Mouse (Mus musculus): ENCODE results near the gene Degs1. TPM values are rescaled to one million over a fixed set of nuclear protein-coding genes. Genes with fewer than 3 reads are reported as not detected.

Degs1 gene
- polyA plus RNA-seq, 1 experiment from 2014 or later, result 219 TPM

DNA sequence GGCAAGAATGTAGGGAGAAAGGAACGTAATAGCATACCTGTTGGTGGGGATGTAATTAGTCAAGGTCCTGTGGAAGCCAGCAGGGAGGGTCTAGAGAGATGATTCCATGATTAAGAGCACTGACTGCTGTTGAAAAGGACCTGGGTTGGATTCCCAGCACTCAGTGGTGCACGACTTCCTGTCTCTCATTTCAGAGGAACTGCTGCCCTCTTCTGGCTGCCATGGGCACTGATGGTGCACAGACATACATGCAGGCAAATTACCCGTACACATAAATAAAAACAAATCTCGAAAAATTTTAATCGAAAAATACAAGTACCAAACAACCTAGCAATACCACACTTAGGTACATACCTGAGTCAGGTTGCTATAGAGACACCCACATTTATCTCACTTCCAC lies 28.8 kb upstream of the Degs1 start:
- peaks cover 14% of the 10 kb centered on the region; the same call in 1 of the 2 replicates for H3K36me3 ChIP-seq (ENCODE audit: insufficient read depth, low read length)
- no peaks in the 10 kb centered on the region for H3K27me3 ChIP-seq (replicated peaks; ENCODE audit: insufficient read depth, low read length)
- TF ChIP-seq EP300 (IDR thresholded peaks at IDR 0.05) (no peak), CTCF (IDR thresholded peaks at IDR 0.05) (peak; percentile 33)
- no peaks in the 10 kb centered on the region for H3K4me1 ChIP-seq (ENCODE audit: insufficient read depth, low read depth, low read length)
- ATAC-seq (no peak), DNase-seq (ENCODE audit: low spot score) (no peak)
- H3K4me3 ChIP-seq (ENCODE audit: low read depth, low read length), result no peak overlapping the region
- no peaks in the 10 kb centered on the region for H3K9me3 ChIP-seq (ENCODE audit: low read length)
- H3K27ac ChIP-seq (ENCODE audit: low read length), result no peak overlapping the region
- 95% methylated on average over 5 of the region's 5 CpGs for WGBS
- no peak overlapping the region for H3K9ac ChIP-seq (replicated peaks; ENCODE audit: low read depth)
- H3K4me2 ChIP-seq (replicated peaks; ENCODE audit: low read depth, low read length), result no peak overlapping the region

DNA sequence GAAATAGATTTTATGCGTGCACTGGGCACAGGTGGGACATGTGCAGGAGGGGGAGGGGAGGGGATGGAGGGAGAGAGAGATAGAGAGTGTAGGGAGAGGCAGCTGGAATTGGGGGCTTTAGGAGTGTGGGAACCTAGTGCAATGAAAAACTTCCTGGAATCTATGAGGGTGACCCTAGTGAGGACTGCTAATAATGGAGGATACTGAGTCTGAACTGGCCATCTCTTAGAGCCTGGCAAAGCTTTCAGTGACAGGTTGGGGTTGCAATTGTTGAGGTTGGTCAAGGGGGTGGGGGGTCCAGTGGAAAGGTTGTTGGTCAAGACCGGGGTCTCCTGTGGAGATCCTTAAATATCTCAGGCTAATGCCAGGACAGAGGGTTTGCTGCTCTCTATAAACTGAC lies 27.7 kb upstream of the Degs1 start:
- H3K36me3 ChIP-seq (ENCODE audit: insufficient read depth, low read length), result peaks cover 10% of the 10 kb centered on the region; the same call in 1 of the 2 replicates
- no peak overlapping the region for H3K27ac ChIP-seq (ENCODE audit: low read length)
- H3K4me3 ChIP-seq (ENCODE audit: low read depth, low read length), result no peak overlapping the region
- TF ChIP-seq EP300 (IDR thresholded peaks at IDR 0.05) (no peak), CTCF (IDR thresholded peaks at IDR 0.05) (no peak)
- no peaks in the 10 kb centered on the region for H3K27me3 ChIP-seq (replicated peaks; ENCODE audit: insufficient read depth, low read length)
- 86% methylated on average over 2 of the region's 2 CpGs for WGBS
- H3K4me1 ChIP-seq (ENCODE audit: insufficient read depth, low read depth, low read length), result no peaks in the 10 kb centered on the region
- no peak overlapping the region for H3K9ac ChIP-seq (replicated peaks; ENCODE audit: low read depth)
- no peak for ATAC-seq
- no peaks in the 10 kb centered on the region for H3K9me3 ChIP-seq (ENCODE audit: low read length)
- DNase-seq (ENCODE audit: low spot score), result no peak
- H3K4me2 ChIP-seq (replicated peaks; ENCODE audit: low read depth, low read length), result no peak overlapping the region

DNA sequence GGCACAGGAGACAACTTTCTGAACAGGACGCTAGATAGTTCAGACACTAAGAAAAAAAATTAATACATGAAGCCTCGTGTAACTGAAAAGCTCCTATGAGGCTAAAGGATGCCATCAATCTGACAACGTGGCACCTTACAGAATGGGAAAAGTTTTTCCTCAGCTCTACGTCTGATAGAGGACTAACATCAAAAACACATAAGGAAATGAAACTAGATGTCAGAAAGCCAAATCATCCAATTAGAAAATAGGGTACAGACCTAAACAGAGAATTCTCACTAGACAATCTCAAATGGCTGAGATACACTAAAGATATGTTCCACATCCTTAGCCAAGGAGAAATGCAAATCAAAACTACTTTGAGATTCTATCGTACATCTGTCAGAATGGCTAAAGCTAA lies 26.8 kb upstream of the Degs1 start:
- H3K4me2 ChIP-seq (replicated peaks; ENCODE audit: low read depth, low read length), result no peak overlapping the region
- DNase-seq (ENCODE audit: low spot score), result no peak
- no peaks in the 10 kb centered on the region for H3K9me3 ChIP-seq (ENCODE audit: low read length)
- no peak overlapping the region for H3K27ac ChIP-seq (ENCODE audit: low read length)
- H3K4me3 ChIP-seq (ENCODE audit: low read depth, low read length), result no peak overlapping the region
- no peak overlapping the region for H3K9ac ChIP-seq (replicated peaks; ENCODE audit: low read depth)
- peaks cover 1% of the 10 kb centered on the region; the same call in 1 of the 2 replicates for H3K36me3 ChIP-seq (ENCODE audit: insufficient read depth, low read length)
- no peaks in the 10 kb centered on the region for H3K4me1 ChIP-seq (ENCODE audit: insufficient read depth, low read depth, low read length)
- WGBS, result 62% methylated on average over 5 of the region's 5 CpGs
- H3K27me3 ChIP-seq (replicated peaks; ENCODE audit: insufficient read depth, low read length), result no peaks in the 10 kb centered on the region
- ATAC-seq, result no peak
- TF ChIP-seq CTCF (IDR thresholded peaks at IDR 0.05) (no peak), EP300 (IDR thresholded peaks at IDR 0.05) (no peak)

DNA sequence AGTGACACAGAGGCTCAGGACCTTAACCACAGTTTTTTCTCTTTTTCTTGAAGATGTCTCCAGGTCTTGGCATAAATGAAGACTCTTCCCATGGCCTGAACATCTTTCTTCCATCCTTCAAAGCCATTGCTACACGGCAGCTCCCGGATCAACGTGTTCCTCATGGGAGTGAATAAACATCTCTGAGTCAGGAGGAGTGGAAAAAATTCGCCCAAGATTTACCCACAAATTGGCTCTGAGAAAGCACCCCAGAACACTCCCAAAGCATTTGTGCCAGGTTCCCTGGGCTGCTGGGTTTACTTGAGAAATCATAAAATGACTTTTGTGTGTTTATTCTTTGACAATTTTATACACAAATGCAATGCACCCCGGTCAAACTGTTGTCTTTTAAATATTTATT lies 20.3 kb upstream of the Degs1 start:
- Histone ChIP-seq H3K4me2 (replicated peaks; ENCODE audit: low read depth, low read length) (no peak overlapping the region), H3K9ac (replicated peaks; ENCODE audit: low read depth) (no peak overlapping the region), H3K27me3 (replicated peaks; ENCODE audit: insufficient read depth, low read length) (no peaks in the 10 kb centered on the region), H3K4me1 (ENCODE audit: insufficient read depth, low read depth, low read length) (no peaks in the 10 kb centered on the region), H3K27ac (ENCODE audit: low read length) (no peak overlapping the region), H3K36me3 (ENCODE audit: insufficient read depth, low read length) (no peaks in the 10 kb centered on the region), H3K9me3 (ENCODE audit: low read length) (no peaks in the 10 kb centered on the region), H3K4me3 (ENCODE audit: low read depth, low read length) (no peak overlapping the region)
- WGBS, result 77% methylated on average over 5 of the region's 5 CpGs
- TF ChIP-seq CTCF (IDR thresholded peaks at IDR 0.05) (no peak), EP300 (IDR thresholded peaks at IDR 0.05) (no peak)
- DNase-seq (ENCODE audit: low spot score) (no peak), ATAC-seq (no peak)

DNA sequence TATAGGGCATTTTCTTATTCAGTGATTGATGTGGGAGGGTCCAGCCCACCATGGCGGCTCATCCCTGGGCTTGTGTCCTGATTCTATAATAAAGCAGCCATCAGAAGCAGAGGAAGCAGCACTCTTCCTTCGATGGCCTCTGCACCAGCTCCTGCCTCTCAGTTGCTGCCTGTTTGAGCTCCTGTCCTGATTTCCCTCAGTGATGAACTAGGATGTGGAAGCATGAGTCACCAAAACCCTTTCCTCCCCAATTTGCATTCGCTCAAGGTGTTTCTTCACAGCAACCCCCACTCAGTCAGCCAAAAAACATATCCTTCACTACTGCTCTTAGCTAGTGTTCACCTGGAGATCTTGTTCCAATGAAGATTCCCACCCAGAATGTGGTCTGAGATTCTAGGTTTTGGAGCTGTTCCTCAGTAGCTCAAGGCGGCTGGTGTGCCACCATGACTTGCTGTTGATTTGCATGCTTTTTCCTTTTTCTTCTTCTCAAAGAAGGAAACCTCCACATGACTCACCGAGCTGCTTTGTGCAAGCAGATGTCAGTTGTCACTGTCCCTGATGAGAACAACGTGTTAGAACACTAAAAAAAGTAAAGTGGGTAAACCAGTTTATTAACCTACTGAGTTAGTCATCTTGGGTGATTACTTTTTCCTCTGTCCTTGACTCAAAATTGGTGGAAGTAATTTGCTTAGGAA lies 19.7 kb upstream of the Degs1 start:
- Histone ChIP-seq H3K4me2 (replicated peaks; ENCODE audit: low read depth, low read length) (no peak overlapping the region), H3K27me3 (replicated peaks; ENCODE audit: insufficient read depth, low read length) (no peaks in the 10 kb centered on the region), H3K4me1 (ENCODE audit: insufficient read depth, low read depth, low read length) (no peaks in the 10 kb centered on the region), H3K4me3 (ENCODE audit: low read depth, low read length) (no peak overlapping the region), H3K36me3 (ENCODE audit: insufficient read depth, low read length) (no peaks in the 10 kb centered on the region), H3K9ac (replicated peaks; ENCODE audit: low read depth) (no peak overlapping the region), H3K9me3 (ENCODE audit: low read length) (no peaks in the 10 kb centered on the region), H3K27ac (ENCODE audit: low read length) (no peak overlapping the region)
- 71% methylated on average over 6 of the region's 6 CpGs for WGBS
- DNase-seq (ENCODE audit: low spot score) (no peak), ATAC-seq (no peak)
- TF ChIP-seq CTCF (IDR thresholded peaks at IDR 0.05), result no peak
- no peak for TF ChIP-seq EP300 (IDR thresholded peaks at IDR 0.05)

GRCm38 (mm10) chr1:182297821-182298220 lies 15.2 kb upstream of the Degs1 start:
- DNase-seq (ENCODE audit: low spot score) (no peak), ATAC-seq (no peak)
- no peak for TF ChIP-seq EP300 (IDR thresholded peaks at IDR 0.05)
- no peak for TF ChIP-seq CTCF (IDR thresholded peaks at IDR 0.05)
- Histone ChIP-seq H3K4me3 (ENCODE audit: low read depth, low read length) (no peak overlapping the region), H3K36me3 (ENCODE audit: insufficient read depth, low read length) (no peaks in the 10 kb centered on the region), H3K27ac (ENCODE audit: low read length) (no peak overlapping the region), H3K4me1 (ENCODE audit: insufficient read depth, low read depth, low read length) (no peaks in the 10 kb centered on the region), H3K9me3 (ENCODE audit: low read length) (no peaks in the 10 kb centered on the region), H3K9ac (replicated peaks; ENCODE audit: low read depth) (no peak overlapping the region), H3K4me2 (replicated peaks; ENCODE audit: low read depth, low read length) (no peak overlapping the region), H3K27me3 (replicated peaks; ENCODE audit: insufficient read depth, low read length) (no peaks in the 10 kb centered on the region)
- WGBS, result 83% methylated on average over 5 of the region's 5 CpGs
